Mouse (Mus musculus): ENCODE results near the gene Gm17387. TPM values are rescaled to one million over a fixed set of nuclear protein-coding genes. Genes with fewer than 3 reads are reported as not detected.

Gene Gm17387
- total RNA-seq, 1 experiment: not detected

- no peak overlapping the region for H3K4me3 ChIP-seq (ENCODE audit: insufficient read depth in 1 of 2, low read depth in 1 of 2, low read length in 2 of 2, poor library complexity in 1 of 2, severe bottlenecking in 1 of 2)
- H3K27ac ChIP-seq (ENCODE audit: insufficient read depth, low read depth, low read length, poor library complexity, severe bottlenecking): no peak overlapping the region
- no peak for DNase-seq (ENCODE audit: low read depth, low spot score)
- H3K9me3 ChIP-seq (ENCODE audit: control insufficient read depth, insufficient read depth, low read depth, low read length): no peaks in the 10 kb centered on the region
- peaks cover 8 to 12% of the 10 kb centered on the region in 2 experiments for H3K4me1 ChIP-seq (ENCODE audit: control insufficient read depth in 2 of 2, insufficient read depth in 2 of 2, low read length in 2 of 2, poor library complexity in 1 of 2)
- peaks cover 19% of the 10 kb centered on the region for H3K36me3 ChIP-seq (ENCODE audit: control insufficient read depth, insufficient read depth, low read length, poor library complexity, severe bottlenecking)
- TF ChIP-seq CHD2 (IDR thresholded peaks at IDR 0.05; ENCODE audit: low read depth, low read length) (no peak), MAFK (IDR thresholded peaks at IDR 0.05; ENCODE audit: insufficient read depth, low read depth, low read length) (no peak), ZC3H11A (IDR thresholded peaks at IDR 0.05; ENCODE audit: borderline replicate concordance, low read depth, low read length) (no peak), HCFC1 (IDR thresholded peaks at IDR 0.05; ENCODE audit: borderline replicate concordance, insufficient read depth, low read length) (no peak), ZNF384 (IDR thresholded peaks at IDR 0.05; ENCODE audit: low read depth, low read length) (no peak)
- in situ Hi-C loops (cut with MboI; ENCODE audit: low sequenced_read_pairs in 2 of 2, unreplicated experiment in 2 of 2): loop anchor here in 1 of 2 experiments (25.0 kb wide), 1 partner anchor 225 kb away; the partner anchor contains the start of genes Odf3, Scgb1c1 and Urah
- no peak overlapping the region for H3K9ac ChIP-seq (ENCODE audit: insufficient read depth, low read depth, low read length, poor library complexity, severe bottlenecking)
Measured at GRCm38 (mm10) chr7:141062525-141062924, 33.6 kb downstream of the Gm17387 start.

GRCm38 (mm10) chr7:141063353-141063752, 34.4 kb downstream of the Gm17387 start:
- no peak for DNase-seq (ENCODE audit: low read depth, low spot score)
- H3K9ac ChIP-seq (ENCODE audit: insufficient read depth, low read depth, low read length, poor library complexity, severe bottlenecking): no peak overlapping the region
- peaks cover 26% of the 10 kb centered on the region for H3K36me3 ChIP-seq (ENCODE audit: control insufficient read depth, insufficient read depth, low read length, poor library complexity, severe bottlenecking)
- no peaks in the 10 kb centered on the region for H3K9me3 ChIP-seq (ENCODE audit: control insufficient read depth, insufficient read depth, low read depth, low read length)
- peaks cover 8 to 11% of the 10 kb centered on the region in 2 experiments; a peak in 3 of 4 replicates for H3K4me1 ChIP-seq (ENCODE audit: control insufficient read depth in 2 of 2, insufficient read depth in 2 of 2, low read length in 2 of 2, poor library complexity in 1 of 2)
- no peak overlapping the region for H3K27ac ChIP-seq (ENCODE audit: insufficient read depth, low read depth, low read length, poor library complexity, severe bottlenecking)
- in situ Hi-C loops (cut with MboI; ENCODE audit: low sequenced_read_pairs in 2 of 2, unreplicated experiment in 2 of 2): loop anchor here in 1 of 2 experiments (25.0 kb wide), 1 partner anchor 226 kb away; the partner anchor contains the start of genes Odf3, Scgb1c1 and Urah
- no peak overlapping the region for H3K4me3 ChIP-seq (ENCODE audit: insufficient read depth in 1 of 2, low read depth in 1 of 2, low read length in 2 of 2, poor library complexity in 1 of 2, severe bottlenecking in 1 of 2)
- no peak for TF ChIP-seq CHD2 (IDR thresholded peaks at IDR 0.05; ENCODE audit: low read depth, low read length)
- TF ChIP-seq ZNF384 (IDR thresholded peaks at IDR 0.05; ENCODE audit: low read depth, low read length): no peak
- TF ChIP-seq MAFK (IDR thresholded peaks at IDR 0.05; ENCODE audit: insufficient read depth, low read depth, low read length): no peak
- TF ChIP-seq HCFC1 (IDR thresholded peaks at IDR 0.05; ENCODE audit: borderline replicate concordance, insufficient read depth, low read length): no peak
- TF ChIP-seq ZC3H11A (IDR thresholded peaks at IDR 0.05; ENCODE audit: borderline replicate concordance, low read depth, low read length): no peak

GRCm38 (mm10) chr7:141064175-141064574, 35.2 kb downstream of the Gm17387 start:
- in situ Hi-C loops (cut with MboI; ENCODE audit: low sequenced_read_pairs in 2 of 2, unreplicated experiment in 2 of 2): loop anchor here in 1 of 2 experiments (25.0 kb wide), 1 partner anchor 227 kb away; the partner anchor contains the start of genes Odf3, Scgb1c1 and Urah
- no peak for TF ChIP-seq MAFK (IDR thresholded peaks at IDR 0.05; ENCODE audit: insufficient read depth, low read depth, low read length)
- no peak for TF ChIP-seq ZNF384 (IDR thresholded peaks at IDR 0.05; ENCODE audit: low read depth, low read length)
- TF ChIP-seq CHD2 (IDR thresholded peaks at IDR 0.05; ENCODE audit: low read depth, low read length): no peak
- TF ChIP-seq ZC3H11A (IDR thresholded peaks at IDR 0.05; ENCODE audit: borderline replicate concordance, low read depth, low read length): no peak
- no peak for TF ChIP-seq HCFC1 (IDR thresholded peaks at IDR 0.05; ENCODE audit: borderline replicate concordance, insufficient read depth, low read length)
- Histone ChIP-seq H3K9ac (ENCODE audit: insufficient read depth, low read depth, low read length, poor library complexity, severe bottlenecking) (no peak overlapping the region), H3K4me1 (ENCODE audit: control insufficient read depth in 2 of 2, insufficient read depth in 2 of 2, low read length in 2 of 2, poor library complexity in 1 of 2) (peaks cover 5 to 13% of the 10 kb centered on the region in 2 experiments; a peak in 3 of 4 replicates), H3K9me3 (ENCODE audit: control insufficient read depth, insufficient read depth, low read depth, low read length) (no peaks in the 10 kb centered on the region), H3K27ac (ENCODE audit: insufficient read depth, low read depth, low read length, poor library complexity, severe bottlenecking) (no peak overlapping the region), H3K36me3 (ENCODE audit: control insufficient read depth, insufficient read depth, low read length, poor library complexity, severe bottlenecking) (peaks cover 26% of the 10 kb centered on the region), H3K4me3 (ENCODE audit: insufficient read depth in 1 of 2, low read depth in 1 of 2, low read length in 2 of 2, poor library complexity in 1 of 2, severe bottlenecking in 1 of 2) (no peak overlapping the region)
- DNase-seq (ENCODE audit: low read depth, low spot score): no peak

GRCm38 (mm10) chr7:141064576-141064975, 35.6 kb downstream of the Gm17387 start:
- no peak overlapping the region for H3K4me3 ChIP-seq (ENCODE audit: insufficient read depth in 1 of 2, low read depth in 1 of 2, low read length in 2 of 2, poor library complexity in 1 of 2, severe bottlenecking in 1 of 2)
- no peak overlapping the region for H3K9ac ChIP-seq (ENCODE audit: insufficient read depth, low read depth, low read length, poor library complexity, severe bottlenecking)
- in situ Hi-C loops (cut with MboI; ENCODE audit: low sequenced_read_pairs in 2 of 2, unreplicated experiment in 2 of 2): loop anchor here in 1 of 2 experiments (25.0 kb wide), 1 partner anchor 227 kb away; the partner anchor contains the start of genes Odf3, Scgb1c1 and Urah
- peaks cover 26% of the 10 kb centered on the region for H3K36me3 ChIP-seq (ENCODE audit: control insufficient read depth, insufficient read depth, low read length, poor library complexity, severe bottlenecking)
- peaks cover 5 to 13% of the 10 kb centered on the region in 2 experiments; a peak in 3 of 4 replicates for H3K4me1 ChIP-seq (ENCODE audit: control insufficient read depth in 2 of 2, insufficient read depth in 2 of 2, low read length in 2 of 2, poor library complexity in 1 of 2)
- H3K9me3 ChIP-seq (ENCODE audit: control insufficient read depth, insufficient read depth, low read depth, low read length): no peaks in the 10 kb centered on the region
- no peak overlapping the region for H3K27ac ChIP-seq (ENCODE audit: insufficient read depth, low read depth, low read length, poor library complexity, severe bottlenecking)
- DNase-seq (ENCODE audit: low read depth, low spot score): no peak
- TF ChIP-seq MAFK (IDR thresholded peaks at IDR 0.05; ENCODE audit: insufficient read depth, low read depth, low read length) (no peak), CHD2 (IDR thresholded peaks at IDR 0.05; ENCODE audit: low read depth, low read length) (no peak), ZC3H11A (IDR thresholded peaks at IDR 0.05; ENCODE audit: borderline replicate concordance, low read depth, low read length) (no peak), ZNF384 (IDR thresholded peaks at IDR 0.05; ENCODE audit: low read depth, low read length) (no peak), HCFC1 (IDR thresholded peaks at IDR 0.05; ENCODE audit: borderline replicate concordance, insufficient read depth, low read length) (no peak)

Measured in ES-E14 (cell line).